Mouse (Mus musculus) brain, embryonic 14.5 days (tissue): ENCODE data around the gene Tnfsf14.

Experiments used
- CTCF ChIP-seq: fragments of 200-500 bp; IDR thresholded peaks from 2 replicates; pipeline ENCODE4 v1.5.1; 2012; ENCODE audit warnings: inconsistent platforms, mild to moderate bottlenecking, moderate library complexity, borderline replicate concordance; ENCODE audit not compliant: insufficient read depth, insufficient read length; ENCODE audit errors: extremely low read depth
- POLR2A ChIP-seq: fragments of 200-500 bp; IDR thresholded peaks from 2 replicates; pipeline ENCODE4 v1.6.1; 2012; ENCODE audit warnings: mild to moderate bottlenecking, inconsistent platforms, borderline replicate concordance; ENCODE audit not compliant: poor library complexity, insufficient read depth, insufficient read length, severe bottlenecking; ENCODE audit errors: extremely low read depth

- TF ChIP-seq CTCF, result no peak
- TF ChIP-seq POLR2A, result no peak
These were observed 14.0 kb upstream of the Tnfsf14 start for GRCm38 (mm10) chr17:57207938-57208337.
